Mouse (Mus musculus) bone marrow, adult 2 months (tissue): Measurements from ENCODE around the gene Wiz.

Experiments used
- CTCF ChIP-seq: fragments of 200-500 bp; IDR thresholded peaks from 2 replicates; pipeline ENCODE4 v1.5.1; 2011; ENCODE audit warnings: low read length, control low read depth; ENCODE audit not compliant: control insufficient read depth, insufficient read depth
- POLR2A ChIP-seq: fragments of 200-500 bp; IDR thresholded peaks from 2 replicates; pipeline ENCODE4 v1.6.1; 2011; ENCODE audit warnings: low read depth, mild to moderate bottlenecking, control low read depth, low read length, borderline replicate concordance; ENCODE audit not compliant: control insufficient read depth

- no peak for TF ChIP-seq CTCF
- no peak for TF ChIP-seq POLR2A
Measured at GRCm38 (mm10) chr17:32363821-32364301, 25.4 kb downstream of the Wiz start.
